Mouse (Mus musculus) embryonic fibroblast, embryonic 13.5 days (primary cell): ENCODE measurements around the gene Obsl1.

ENCODE experiments used
- CTCF ChIP-seq: IDR thresholded peaks from 2 replicates; pipeline ENCODE4 v1.5.1; 2011; ENCODE audit warnings: mild to moderate bottlenecking, control low read depth, low read length, moderate library complexity, borderline replicate concordance; ENCODE audit not compliant: insufficient read depth
- POLR2A ChIP-seq: IDR thresholded peaks from 2 replicates; pipeline ENCODE4 v1.6.1; 2011; ENCODE audit warnings: low read depth, mild to moderate bottlenecking, control low read depth, low read length, moderate library complexity

DNA sequence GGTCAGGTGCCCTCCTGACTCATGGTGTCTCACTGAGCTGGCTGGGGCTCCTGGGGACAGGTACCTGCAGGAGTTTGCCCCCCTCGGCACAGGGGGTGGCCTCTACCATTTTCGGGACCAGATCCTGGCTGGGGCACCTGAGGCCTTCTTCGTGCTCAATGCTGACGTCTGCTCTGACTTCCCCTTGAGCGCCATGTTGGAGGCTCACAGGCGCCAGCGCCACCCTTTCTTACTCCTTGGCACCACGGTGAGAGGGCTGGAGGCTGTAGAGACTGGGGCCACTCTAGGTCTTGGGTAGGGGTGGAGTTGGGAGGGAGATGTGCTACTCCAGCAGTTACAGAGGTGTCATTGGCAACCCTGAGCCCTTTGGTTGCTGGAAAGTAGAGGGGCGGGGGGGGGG lies 67.5 kb downstream of the Obsl1 start:
- TF ChIP-seq CTCF (no peak), POLR2A (no peak)
